Mouse (Mus musculus): ENCODE measurements around the gene Vmn1r85. TPM values are rescaled to one million over a fixed set of nuclear protein-coding genes. Genes with fewer than 3 reads are reported as not detected.

Vmn1r85 gene
- polyA plus RNA-seq (2014; fragmentation: Illumina TruSeq; extraction: RNeasy Lipid Tissue Mini Kit (QIAGEN cat#74804); ENCODE audit: low replicate concordance) = not detected

DNA sequence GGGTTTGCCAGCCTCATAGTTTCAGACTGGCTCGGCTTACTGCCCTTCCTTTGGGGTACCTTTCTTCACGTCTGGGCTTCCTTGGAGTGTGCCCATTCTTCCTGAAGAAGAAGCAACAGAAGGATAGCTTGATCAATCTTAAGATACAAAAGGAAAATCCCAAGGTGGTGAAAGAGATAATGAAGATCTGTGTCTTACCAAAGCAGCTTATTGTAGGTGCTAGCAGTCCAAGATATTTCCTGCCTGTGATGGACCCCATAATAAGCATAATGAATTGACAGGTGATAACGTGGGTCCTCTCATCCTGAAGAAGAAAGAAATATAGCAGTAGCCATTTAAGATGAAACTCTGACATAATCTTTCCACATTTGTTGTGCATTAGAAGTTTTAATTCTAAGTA lies at the start of gene Vmn1r85:
Gene Vmn1r85 (minus strand): TSS at position 101 of the 400 bp plus-strand sequence.

GRCm38 (mm10) chr7:13140057-13140456 lies 45.1 kb upstream of the Vmn1r85 start, which contains the start of gene Vmn1r87:
TSS of gene Vmn1r87 (minus strand) at chr7:13140157.

DNA sequence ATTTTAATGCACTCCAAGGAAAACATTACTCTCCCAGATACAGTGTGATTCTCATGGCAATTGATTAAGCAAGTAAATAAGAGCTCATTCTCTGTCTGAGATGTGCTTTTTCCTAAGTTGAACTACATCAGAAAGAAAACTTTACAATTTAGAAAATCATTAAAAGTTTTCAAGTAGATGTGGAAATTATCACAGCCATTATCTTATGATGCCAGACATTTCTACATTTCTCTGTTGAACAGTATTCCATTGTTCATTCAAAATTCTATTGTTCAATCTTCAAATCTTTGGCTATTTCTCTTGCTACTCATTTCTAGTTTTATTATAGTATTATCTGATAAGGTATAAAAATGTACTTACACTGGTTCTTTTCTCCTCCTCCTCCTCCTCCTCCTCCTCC lies 24.8 kb upstream of the Vmn1r85 start, which contains the start of gene Vmn1r86:
Gene Vmn1r86 (minus strand): TSS at position 101 of the 400 bp plus-strand sequence.

DNA sequence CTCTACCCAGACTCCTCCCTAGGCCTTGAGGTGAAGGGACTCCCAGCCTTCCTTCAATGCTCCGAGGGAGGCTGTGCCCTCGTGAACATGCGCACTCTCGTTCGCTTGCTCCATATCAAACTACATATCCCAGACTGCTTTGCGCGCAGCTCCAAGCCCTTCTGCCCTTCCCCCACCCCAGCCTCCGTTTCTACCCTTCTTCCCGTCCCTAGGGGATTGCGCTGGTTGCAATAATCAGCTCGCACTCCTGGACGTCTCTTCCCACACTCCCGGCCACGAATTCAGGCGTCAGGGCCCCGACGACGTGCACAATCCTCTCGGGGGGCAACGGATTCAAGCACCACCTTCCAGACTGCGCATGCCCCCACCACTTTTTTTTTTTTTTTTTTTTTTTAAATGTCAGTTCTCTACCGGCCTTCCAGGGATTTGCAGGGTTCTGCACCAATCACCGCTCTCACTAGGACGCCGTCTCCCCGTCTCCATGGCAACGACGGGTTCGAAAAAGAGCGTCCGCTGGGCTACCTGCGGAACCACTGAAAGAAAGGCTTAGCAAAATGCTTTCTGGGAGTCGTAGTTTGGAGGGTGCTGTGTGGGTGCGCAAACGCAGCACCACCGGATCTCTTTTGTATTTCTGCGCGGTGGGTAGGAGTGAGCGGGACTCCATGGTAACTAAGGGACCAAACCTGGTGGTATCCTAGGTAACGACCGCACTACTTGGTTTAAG lies 40.5 kb downstream of the Vmn1r85 start, which contains the start of gene Mzf1:
Gene Mzf1 (minus strand): TSS at position 478 of the 724 bp plus-strand sequence.

GRCm38 (mm10) chr7:13037901-13038555 lies 56.9 kb downstream of the Vmn1r85 start, which contains the start of gene Ube2m:
TSS of gene Ube2m (minus strand) at chr7:13038275.

DNA sequence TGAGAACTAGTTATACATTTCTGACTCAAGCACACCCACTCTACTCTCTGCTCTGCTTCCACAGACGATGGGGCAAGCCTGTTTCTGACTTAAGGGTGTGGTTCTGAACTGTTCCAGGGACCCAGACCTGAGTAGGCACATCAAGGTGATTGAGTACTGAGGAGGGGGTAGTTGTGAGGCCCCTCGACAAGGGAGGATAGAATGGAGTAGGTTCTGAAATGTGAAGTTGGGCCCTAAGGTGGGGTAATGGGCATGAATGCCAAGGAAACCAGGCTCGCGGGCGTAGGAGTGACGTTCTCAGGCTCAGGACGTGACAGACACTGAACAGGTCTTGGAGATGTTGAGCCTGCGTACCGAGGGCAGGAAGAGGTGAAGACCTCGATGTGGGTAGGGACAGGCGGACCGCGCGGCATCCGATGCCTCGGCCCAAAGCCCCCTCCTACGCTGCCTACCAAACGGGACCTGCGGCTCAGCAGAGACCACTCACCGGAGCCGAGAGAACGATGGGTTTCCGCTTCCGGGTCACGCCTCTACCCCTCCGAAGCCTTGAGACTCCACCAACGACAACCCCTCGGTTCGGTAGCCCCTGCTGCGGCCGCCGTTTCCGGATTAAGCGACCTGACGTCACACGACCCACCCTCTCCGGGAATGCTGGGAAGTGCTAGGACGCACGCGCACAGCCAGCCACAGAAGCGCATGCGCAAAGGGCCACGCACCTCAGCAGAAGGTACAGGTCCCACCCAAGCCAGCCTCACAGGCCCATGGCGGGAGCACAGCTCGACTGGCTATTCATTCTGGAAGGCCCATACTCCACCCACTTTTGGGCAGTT lies 60.6 kb downstream of the Vmn1r85 start, which contains the start of gene Chmp2a:
Gene Chmp2a (minus strand): TSS at position 660 of the 830 bp plus-strand sequence.

Other genes with a start within 250 kb of the Vmn1r85 start
- 1.6 TPM for gene Zfp128, start 214.0 kb downstream of the Vmn1r85 start, polyA plus RNA-seq (2014; fragmentation: Illumina TruSeq; extraction: RNeasy Lipid Tissue Mini Kit (QIAGEN cat#74804); ENCODE audit: low replicate concordance)
- 3.0 TPM for gene Zscan22, start 197.4 kb downstream of the Vmn1r85 start, polyA plus RNA-seq (2014; fragmentation: Illumina TruSeq; extraction: RNeasy Lipid Tissue Mini Kit (QIAGEN cat#74804); ENCODE audit: low replicate concordance)
- gene Rps5, start 172.9 kb downstream of the Vmn1r85 start, polyA plus RNA-seq (2014; fragmentation: Illumina TruSeq; extraction: RNeasy Lipid Tissue Mini Kit (QIAGEN cat#74804); ENCODE audit: low replicate concordance) = 9.4 TPM
- gene Rnf225, start 167.8 kb downstream of the Vmn1r85 start, polyA plus RNA-seq (2014; fragmentation: Illumina TruSeq; extraction: RNeasy Lipid Tissue Mini Kit (QIAGEN cat#74804); ENCODE audit: low replicate concordance) = not detected
- gene Zfp324, start 129.3 kb downstream of the Vmn1r85 start, polyA plus RNA-seq (2014; fragmentation: Illumina TruSeq; extraction: RNeasy Lipid Tissue Mini Kit (QIAGEN cat#74804); ENCODE audit: low replicate concordance) = 1.1 TPM
- gene Zfp446, start 117.3 kb downstream of the Vmn1r85 start, polyA plus RNA-seq (2014; fragmentation: Illumina TruSeq; extraction: RNeasy Lipid Tissue Mini Kit (QIAGEN cat#74804); ENCODE audit: low replicate concordance) = 1.6 TPM
- gene Slc27a5, start 97.0 kb downstream of the Vmn1r85 start, polyA plus RNA-seq (2014; fragmentation: Illumina TruSeq; extraction: RNeasy Lipid Tissue Mini Kit (QIAGEN cat#74804); ENCODE audit: low replicate concordance) = not detected
- 7.0 TPM for gene Trim28, start 96.1 kb downstream of the Vmn1r85 start, polyA plus RNA-seq (2014; fragmentation: Illumina TruSeq; extraction: RNeasy Lipid Tissue Mini Kit (QIAGEN cat#74804); ENCODE audit: low replicate concordance)
- gene Zbtb45, start 85.1 kb downstream of the Vmn1r85 start, polyA plus RNA-seq (2014; fragmentation: Illumina TruSeq; extraction: RNeasy Lipid Tissue Mini Kit (QIAGEN cat#74804); ENCODE audit: low replicate concordance) = 0.19 TPM
- gene Chmp2a, start 60.4 kb downstream of the Vmn1r85 start, polyA plus RNA-seq (2014; fragmentation: Illumina TruSeq; extraction: RNeasy Lipid Tissue Mini Kit (QIAGEN cat#74804); ENCODE audit: low replicate concordance) = 78.8 TPM
- gene Ube2m, start 56.9 kb downstream of the Vmn1r85 start, polyA plus RNA-seq (2014; fragmentation: Illumina TruSeq; extraction: RNeasy Lipid Tissue Mini Kit (QIAGEN cat#74804); ENCODE audit: low replicate concordance) = 50.0 TPM
- gene Mzf1, start 40.4 kb downstream of the Vmn1r85 start, polyA plus RNA-seq (2014; fragmentation: Illumina TruSeq; extraction: RNeasy Lipid Tissue Mini Kit (QIAGEN cat#74804); ENCODE audit: low replicate concordance) = 0.15 TPM
- not detected for gene Vmn1r86, start 24.7 kb upstream of the Vmn1r85 start, polyA plus RNA-seq (2014; fragmentation: Illumina TruSeq; extraction: RNeasy Lipid Tissue Mini Kit (QIAGEN cat#74804); ENCODE audit: low replicate concordance)
- gene Vmn1r87, start 45.0 kb upstream of the Vmn1r85 start, polyA plus RNA-seq (2014; fragmentation: Illumina TruSeq; extraction: RNeasy Lipid Tissue Mini Kit (QIAGEN cat#74804); ENCODE audit: low replicate concordance) = not detected
- gene Vmn1r88, start 64.4 kb upstream of the Vmn1r85 start, polyA plus RNA-seq (2014; fragmentation: Illumina TruSeq; extraction: RNeasy Lipid Tissue Mini Kit (QIAGEN cat#74804); ENCODE audit: low replicate concordance) = 0.04 TPM
- gene Vmn1r89, start 117.8 kb upstream of the Vmn1r85 start, polyA plus RNA-seq (2014; fragmentation: Illumina TruSeq; extraction: RNeasy Lipid Tissue Mini Kit (QIAGEN cat#74804); ENCODE audit: low replicate concordance) = not detected
- gene Lig1, start 182.1 kb upstream of the Vmn1r85 start, polyA plus RNA-seq (2014; fragmentation: Illumina TruSeq; extraction: RNeasy Lipid Tissue Mini Kit (QIAGEN cat#74804); ENCODE audit: low replicate concordance) = 8.7 TPM
- 3.0 TPM for gene Zswim9, start 183.5 kb upstream of the Vmn1r85 start, polyA plus RNA-seq (2014; fragmentation: Illumina TruSeq; extraction: RNeasy Lipid Tissue Mini Kit (QIAGEN cat#74804); ENCODE audit: low replicate concordance)
- gene Pla2g4c, start 229.5 kb upstream of the Vmn1r85 start, polyA plus RNA-seq (2014; fragmentation: Illumina TruSeq; extraction: RNeasy Lipid Tissue Mini Kit (QIAGEN cat#74804); ENCODE audit: low replicate concordance) = 3.4 TPM

All from small intestine, adult 10 weeks (tissue).